8 mouse cellular contexts compared by ENCODE assay signal in genomic region chr3:51739049-51739834, GRCm38 (mm10).
DNase-seq lines count a peak whose midpoint lies in the region; ATAC-seq lines count a peak whose summit lies in the region.

No protein-coding gene starts in this region.

- H3K4me3 ChIP-seq in midbrain, embryonic 12.5 days = no peak overlapping the region

- H3K4me1 ChIP-seq in midbrain, embryonic 12.5 days = peaks cover 23% of the 10 kb centered on the region

- peak overlapping the region; percentile 88 for H3K27ac ChIP-seq in midbrain, embryonic 12.5 days (replicated peaks)

- H3K27me3 ChIP-seq in midbrain, embryonic 12.5 days = no peaks in the 10 kb centered on the region

- peak overlapping the region; percentile 44 for H3K9ac ChIP-seq in midbrain, embryonic 12.5 days (replicated peaks)

- H3K9me3 ChIP-seq in midbrain, embryonic 12.5 days = no peaks in the 10 kb centered on the region

- H3K36me3 ChIP-seq in midbrain, embryonic 12.5 days = no peaks in the 10 kb centered on the region

- peak overlapping the region; percentile 17 for H3K4me2 ChIP-seq in midbrain, embryonic 12.5 days (replicated peaks)

- peak; percentile 37 for DNase-seq in adrenal gland, postnatal 10 days
- no peak for DNase-seq in adrenal gland, postnatal 4 days (ENCODE audit: low spot score in 2 of 2)
- DNase-seq in NIH3T3 (ENCODE audit: low read depth) = peak; percentile 38
- peak; percentile 85 for DNase-seq in forelimb bud, embryonic 11.5 days (ENCODE audit: low read depth, low spot score)
- peak; percentile 57 for DNase-seq in kidney, postnatal 10 days
- no peak for DNase-seq in left cerebral cortex, postnatal 14 days (ENCODE audit: low spot score in 2 of 2)
- no peak for DNase-seq in gastrocnemius, adult 8-10 months (ENCODE audit: low spot score in 2 of 2)

- intact Hi-C loops in left cerebral cortex, postnatal 14 days (cut with DNase I) = no loop called here

- WGBS in midbrain, embryonic 12.5 days = 4% methylated on average over 12 of the region's 12 CpGs

- peak; percentile 74 for ATAC-seq in midbrain, embryonic 12.5 days (ENCODE audit: low FRiP score, low read depth)

Comparison
In these comparisons a context has a peak if more than half of its experiments do, and no peak if none do; other contexts are left out.
1. DNase-seq: peak in adrenal gland, postnatal 10 days (single experiment), NIH3T3 (single experiment), forelimb bud, embryonic 11.5 days (single experiment) and kidney, postnatal 10 days (single experiment); none in adrenal gland, postnatal 4 days (0 of 2), left cerebral cortex, postnatal 14 days (0 of 2) and gastrocnemius, adult 8-10 months (0 of 2).